Mouse (Mus musculus) adrenal gland, adult 18-20 months (tissue): Measurements from ENCODE around the gene Aox1. TPM values are rescaled to one million over a fixed set of nuclear protein-coding genes. Genes with fewer than 3 reads are reported as not detected.
A peak's percentile ranks its signal among the peaks of the same experiment; 100 is the strongest.

ENCODE experiments used
- DNase-seq, 2 experiments: peaks; one replicate each; pipeline ENCODE4 v3.0.0; 2021 to 2022; ENCODE audit warnings: low spot score in 2 of 2
- total RNA-seq, 2 experiments: library from RNA; stranded (reverse); gene quantifications; 1 replicate in 1 of 2; 2 replicates in 1 of 2; pipeline ENCODE4 v1.2.3; 2021

Gene Aox1
- total RNA-seq, 2 experiments from 2014 or later, result 54.0 to 59.3 TPM

- no peak for DNase-seq
Observed at GRCm38 (mm10) chr1:58062131-58062530, 32.4 kb downstream of the Aox1 start.

GRCm38 (mm10) chr1:58065151-58065550, 35.4 kb downstream of the Aox1 start:
- no peak for DNase-seq

GRCm38 (mm10) chr1:58065606-58066005, 35.9 kb downstream of the Aox1 start:
- no peak for DNase-seq

GRCm38 (mm10) chr1:58069181-58069580, 39.5 kb downstream of the Aox1 start:
- DNase-seq, result no peak

- DNase-seq, result no peak
Observed at GRCm38 (mm10) chr1:58070091-58070490, 40.4 kb downstream of the Aox1 start.

- DNase-seq, result no peak
Observed at GRCm38 (mm10) chr1:58071006-58071405, 41.3 kb downstream of the Aox1 start.

- DNase-seq, result no peak
Observed at GRCm38 (mm10) chr1:58071509-58071908, 41.8 kb downstream of the Aox1 start.

- DNase-seq, result no peak
Observed at GRCm38 (mm10) chr1:58072416-58072815, 42.7 kb downstream of the Aox1 start.

- DNase-seq, result no peak
Observed at GRCm38 (mm10) chr1:58072991-58073730, 43.4 kb downstream of the Aox1 start.

- no peak for DNase-seq
Observed at GRCm38 (mm10) chr1:58074266-58074665, 44.5 kb downstream of the Aox1 start.

- no peak for DNase-seq
Observed at GRCm38 (mm10) chr1:58077882-58078281, 48.2 kb downstream of the Aox1 start.

GRCm38 (mm10) chr1:58078390-58078789, 48.7 kb downstream of the Aox1 start:
- DNase-seq, result no peak

- DNase-seq, result no peak
Observed at GRCm38 (mm10) chr1:58079689-58080088, 50.0 kb downstream of the Aox1 start.

GRCm38 (mm10) chr1:58080446-58080845, 50.7 kb downstream of the Aox1 start:
- DNase-seq, result no peak

- DNase-seq, result no peak
Observed at GRCm38 (mm10) chr1:58081356-58081755, 51.6 kb downstream of the Aox1 start.

- peak in 1 of 2 experiments; percentile 13 for DNase-seq
Observed at GRCm38 (mm10) chr1:58089316-58089715, 59.6 kb downstream of the Aox1 start.

GRCm38 (mm10) chr1:58090191-58090590, 60.5 kb downstream of the Aox1 start:
- no peak for DNase-seq

GRCm38 (mm10) chr1:58091213-58091612, 61.5 kb downstream of the Aox1 start:
- no peak for DNase-seq

- DNase-seq, result no peak
Observed at GRCm38 (mm10) chr1:58091992-58092560, 62.3 kb downstream of the Aox1 start.

- DNase-seq, result no peak
Observed at GRCm38 (mm10) chr1:58097338-58097737, 67.6 kb downstream of the Aox1 start.

GRCm38 (mm10) chr1:58099119-58099518, 69.4 kb downstream of the Aox1 start:
- no peak for DNase-seq

GRCm38 (mm10) chr1:58101531-58102146, 71.9 kb downstream of the Aox1 start:
- DNase-seq, result peak in 1 of 2 experiments; percentile 20
